Mouse (Mus musculus): ENCODE measurements around the gene Selenoh. TPM values are rescaled to one million over a fixed set of nuclear protein-coding genes. Genes with fewer than 3 reads are reported as not detected.

Selenoh gene
- total RNA-seq, 2 experiments from 2014 or later: 31.4 to 32.8 TPM

DNA sequence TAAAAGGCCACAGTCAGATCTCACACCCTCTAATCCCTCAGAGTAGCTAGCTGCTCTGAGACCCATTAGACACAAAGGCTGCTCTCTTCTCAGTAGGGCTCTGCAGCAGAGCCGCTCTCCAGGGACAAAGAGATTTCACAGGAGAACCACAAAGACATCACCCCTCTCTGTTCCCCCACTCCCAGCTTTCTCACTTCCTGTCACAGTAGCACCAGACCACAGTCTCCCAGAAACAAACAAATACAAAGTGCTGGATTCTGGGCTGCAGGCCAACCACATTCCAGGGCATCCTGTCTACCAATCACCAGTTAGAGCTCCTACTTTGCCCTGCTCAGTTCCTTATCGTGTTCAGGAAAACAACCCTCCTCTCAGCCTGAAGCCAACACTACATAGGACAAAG is 35.0 kb downstream of the Selenoh start:
- intact Hi-C loops (cut with DNase I): loop anchor here (1.0 kb wide), 1 partner anchor 14 kb away; no protein-coding TSS in a partner anchor
- DNase-seq: peak; percentile 92 to 93

DNA sequence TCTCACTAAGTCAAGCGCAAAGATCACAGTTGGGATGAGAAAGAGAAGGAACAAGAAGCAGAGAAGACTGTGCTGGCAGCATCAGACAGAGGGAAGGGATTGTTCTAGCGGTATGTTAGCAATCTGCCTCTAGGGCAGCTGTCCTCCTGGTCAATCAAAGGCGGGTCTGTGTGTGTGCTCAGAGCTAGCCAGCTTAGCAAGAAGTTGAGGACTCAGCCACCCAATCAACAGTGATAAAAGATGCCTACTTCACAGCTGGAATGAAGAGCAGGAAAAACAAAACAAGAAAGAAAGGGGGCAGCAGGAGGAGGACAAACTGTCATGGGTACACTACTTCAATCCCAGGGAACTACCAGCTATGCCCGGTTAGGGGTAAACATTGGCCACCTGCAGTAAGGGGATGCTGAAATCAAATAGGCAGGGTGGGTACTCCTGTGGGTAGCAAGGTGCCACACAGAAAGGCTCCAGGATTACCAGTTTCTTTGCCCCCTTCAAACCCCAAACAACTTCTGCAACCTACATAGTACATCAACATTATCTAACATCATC is 35.6 kb downstream of the Selenoh start:
- DNase-seq: peak in 1 of 2 experiments; percentile 26
- intact Hi-C loops (cut with DNase I): no loop called here

DNA sequence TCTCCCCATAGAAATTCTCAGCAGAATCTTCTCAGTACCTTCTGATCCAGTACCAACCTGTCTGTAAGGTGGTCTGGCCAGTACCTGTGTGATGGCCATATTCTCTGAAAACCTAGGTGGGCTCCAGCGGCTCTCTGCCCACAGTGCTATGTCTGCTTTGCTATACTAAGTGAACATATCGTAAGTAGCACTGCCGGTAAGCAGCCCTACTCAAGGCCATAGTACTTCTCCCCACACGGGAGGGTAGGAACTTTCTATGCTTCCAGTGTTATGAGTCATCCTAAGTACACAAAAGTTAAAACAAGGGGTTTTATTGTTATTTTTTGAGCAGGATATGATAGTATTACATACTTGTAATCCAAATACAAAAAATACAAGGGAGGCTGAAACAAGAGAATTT is 36.6 kb downstream of the Selenoh start:
- DNase-seq: no peak
- intact Hi-C loops (cut with DNase I): no loop called here

DNA sequence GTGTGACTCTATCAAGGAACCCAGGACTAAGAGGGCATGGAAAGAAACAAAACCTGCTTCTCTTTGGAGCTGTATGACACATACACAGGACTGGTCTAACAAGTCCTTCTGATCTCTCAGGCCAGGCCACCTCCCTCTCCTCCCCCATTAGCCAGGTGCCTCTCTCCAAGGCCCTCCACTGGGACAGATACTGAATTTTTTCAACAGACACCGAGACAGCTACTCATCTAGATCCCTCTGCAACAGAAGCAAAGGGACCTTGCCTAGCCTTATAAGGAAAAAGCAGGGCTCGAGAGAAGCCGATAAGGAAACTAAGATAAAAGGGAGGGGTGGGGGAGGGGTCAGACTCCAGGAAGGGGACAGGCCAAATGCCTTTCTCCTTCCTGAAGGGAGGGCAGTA is 37.6 kb downstream of the Selenoh start:
- DNase-seq: no peak
- intact Hi-C loops (cut with DNase I): loop anchor here (2.0 kb wide), 1 partner anchor 14 kb away; no protein-coding TSS in a partner anchor

GRCm38 (mm10) chr2:84632001-84632400 is 38.6 kb downstream of the Selenoh start:
- no peak for DNase-seq
- intact Hi-C loops (cut with DNase I): loop anchor here (2.0 kb wide), 1 partner anchor 13 kb away; no protein-coding TSS in a partner anchor

- intact Hi-C loops (cut with DNase I): no loop called here
- DNase-seq: no peak
These were observed 43.5 kb downstream of the Selenoh start for GRCm38 (mm10) chr2:84627036-84627435.

DNA sequence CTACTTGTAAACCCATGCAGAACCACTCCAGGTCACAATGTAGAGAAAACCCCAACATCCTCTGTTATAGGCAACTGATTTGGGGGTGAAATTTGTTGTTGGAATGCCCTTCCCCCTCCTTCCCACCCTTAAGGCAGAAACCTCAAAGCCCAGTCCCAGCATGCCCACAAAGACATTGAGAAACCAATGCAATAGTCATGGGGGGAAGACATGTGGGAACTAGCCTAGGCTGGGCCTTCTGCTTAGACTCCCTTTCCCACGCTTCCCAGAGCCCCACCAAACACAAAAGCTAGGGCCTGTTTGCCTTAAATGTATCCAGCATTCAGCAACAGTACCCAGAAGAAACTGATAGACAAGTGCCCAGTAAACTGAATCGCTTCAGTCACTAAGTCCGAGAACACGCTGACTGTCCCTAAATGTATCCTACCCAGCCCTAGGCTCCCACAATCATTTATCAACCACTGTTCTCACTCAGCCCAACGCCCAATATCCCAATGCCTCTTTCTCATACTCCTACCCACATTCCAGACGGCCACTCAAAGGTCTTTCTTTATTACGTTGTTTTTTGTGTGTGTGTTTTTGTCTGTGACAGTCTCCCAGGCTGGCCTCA is 44.1 kb downstream of the Selenoh start:
- DNase-seq: no peak
- intact Hi-C loops (cut with DNase I): no loop called here

DNA sequence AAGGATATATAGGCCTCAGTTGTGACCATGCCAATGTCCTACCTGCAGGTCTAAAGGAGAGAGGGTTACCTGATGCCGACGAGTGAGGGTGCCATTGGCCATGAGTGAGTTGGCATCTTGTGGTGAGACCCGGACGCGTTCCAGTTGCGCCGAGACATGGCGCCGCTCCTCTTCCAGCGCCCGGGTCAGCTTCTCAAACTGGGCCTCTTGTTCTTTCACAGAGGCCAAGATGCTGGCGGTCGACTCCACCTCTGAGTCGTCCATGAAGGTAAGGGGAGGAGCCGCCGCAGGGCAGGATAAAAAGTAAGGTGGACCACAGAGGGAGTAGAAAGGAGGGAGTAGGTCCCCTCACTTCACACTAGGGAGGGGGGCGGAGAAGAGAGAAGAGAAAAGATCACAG is 46.4 kb downstream of the Selenoh start:
- intact Hi-C loops (cut with DNase I): no loop called here
- no peak for DNase-seq

GRCm38 (mm10) chr2:84623428-84624119 is 47.0 kb downstream of the Selenoh start:
- intact Hi-C loops (cut with DNase I): no loop called here

GRCm38 (mm10) chr2:84622668-84623067 is 47.9 kb downstream of the Selenoh start:
- no peak for DNase-seq
- intact Hi-C loops (cut with DNase I): no loop called here

More at GRCm38 (mm10) chr2:84623428-84624119, 47.0 kb downstream of the Selenoh start:
- DNase-seq: no peak

- intact Hi-C loops (cut with DNase I): loop anchor here (2.0 kb wide), 2 partner anchors 13 to 29 kb away; no protein-coding TSS in a partner anchor
- DNase-seq: no peak
These were observed 50.8 kb downstream of the Selenoh start for GRCm38 (mm10) chr2:84619646-84620340.

Other genes starting within 250 kb of the Selenoh start
- 10 to 100 TPM; 45.2 to 45.3 TPM for gene Calcrl, start 245.4 kb downstream of the Selenoh start, total RNA-seq (2021)
- gene Tfpi, start 194.0 kb downstream of the Selenoh start, total RNA-seq (2021): 10 to 100 TPM; 56.4 to 57.8 TPM
- 100 to 1,000 TPM in 1 of 2 experiments, 10 to 100 TPM in 1; 92.4 to 107 TPM for gene Ctnnd1, start 20.0 kb downstream of the Selenoh start, total RNA-seq (2021)
- gene Btbd18, start 11.7 kb downstream of the Selenoh start, total RNA-seq (2021): not detected
- gene Gm28635, start 7.3 kb upstream of the Selenoh start, total RNA-seq (2021): 10 to 100 TPM in 1 of 2 experiments, 1 to 10 TPM in 1; 4.3 to 11.7 TPM
- 10 to 100 TPM; 13.9 to 15.0 TPM for gene Med19, start 7.6 kb upstream of the Selenoh start, total RNA-seq (2021)
- 100 to 1,000 TPM; 109 to 113 TPM for gene Tmx2, start 8.4 kb upstream of the Selenoh start, total RNA-seq (2021)
- 10 to 100 TPM; 57.7 to 62.4 TPM for gene Zdhhc5, start 44.4 kb upstream of the Selenoh start, total RNA-seq (2021)
- gene Clp1, start 56.6 kb upstream of the Selenoh start, total RNA-seq (2021): 1 to 10 TPM; 4.9 to 5.8 TPM
- gene Ypel4, start 63.3 kb upstream of the Selenoh start, total RNA-seq (2021): 1 to 10 TPM in 1 of 2 experiments, under 1 TPM in 1; 0.93 to 1.3 TPM
- gene Gm19426, start 72.9 kb upstream of the Selenoh start, total RNA-seq (2021): 1 to 10 TPM; 1.6 to 2.2 TPM
- 10 to 100 TPM; 58.8 to 72.1 TPM for gene Serping1, start 104.7 kb upstream of the Selenoh start, total RNA-seq (2021)
- 10 to 100 TPM; 67.6 to 87.8 TPM for gene Ube2l6, start 128.1 kb upstream of the Selenoh start, total RNA-seq (2021)
- gene Smtnl1, start 151.9 kb upstream of the Selenoh start, total RNA-seq (2021): under 1 TPM in 1 of 2 experiments, not detected in 1; 0.14 TPM
- gene Timm10, start 156.2 kb upstream of the Selenoh start, total RNA-seq (2021): 100 to 1,000 TPM in 1 of 2 experiments, 10 to 100 TPM in 1; 78.1 to 101 TPM
- gene Slc43a1, start 168.1 kb upstream of the Selenoh start, total RNA-seq (2021): 1 to 10 TPM; 2.9 to 3.6 TPM
- gene Rtn4rl2, start 215.9 kb upstream of the Selenoh start, total RNA-seq (2021): 1 to 10 TPM; 4.7 to 4.9 TPM